Mouse (Mus musculus) liver, embryonic 14.5 days (tissue): ENCODE results near the gene Agtrap. TPM values are rescaled to one million over a fixed set of nuclear protein-coding genes. Genes with fewer than 3 reads are reported as not detected.

ENCODE experiments used
- ATAC-seq: fragments of 200-750 bp; cut with Nextera tagmentation; 2 replicates; pipeline ENCODE4 v1.8.0; 2017; ENCODE audit warnings: moderate number of reproducible peaks, mild to moderate bottlenecking, moderate library complexity; ENCODE audit not compliant: insufficient read depth
- DNase-seq, 3 experiments: peaks; one replicate each; pipeline ENCODE4 v3.0.0-alpha.2; 2012 to 2013; ENCODE audit warnings: low read depth in 3 of 3, low spot score in 3 of 3
- H3K27ac ChIP-seq: fragments of 300-500 bp; sonication (generic); 2 replicates; pipeline ENCODE4 v1.5.1; 2014; ENCODE audit warnings: moderate library complexity, mild to moderate bottlenecking, control low read depth, inconsistent platforms
- H3K27me3 ChIP-seq: fragments of 300-500 bp; sonication (generic); 2 replicates; pipeline ENCODE4 v1.6.1; 2014; ENCODE audit warnings: mild to moderate bottlenecking, low read length, moderate library complexity; ENCODE audit not compliant: control insufficient read depth, insufficient read depth
- H3K36me3 ChIP-seq: fragments of 300-500 bp; sonication (generic); replicated peaks from 2 replicates; pipeline ENCODE4 v1.6.1; 2014; ENCODE audit warnings: low read depth; ENCODE audit not compliant: control insufficient read depth, insufficient read depth
- H3K4me1 ChIP-seq, 2 experiments: fragments of 200-500 bp in 1 of 2; fragments of 300-500 bp in 1 of 2; sonication (generic) in 1 of 2; replicated peaks; 2 replicates each; pipeline ENCODE4 v1.6.1; 2012 to 2014; ENCODE audit warnings: antibody characterized with exemption in 1 of 2, inconsistent platforms in 1 of 2, low read length in 1 of 2; ENCODE audit not compliant: control insufficient read depth in 2 of 2, insufficient read depth in 2 of 2
- H3K4me2 ChIP-seq: fragments of 300-500 bp; sonication (generic); 2 replicates; pipeline ENCODE4 v1.6.1; 2014; ENCODE audit warnings: low read depth, mild to moderate bottlenecking, control low read depth, moderate library complexity
- H3K4me3 ChIP-seq, 2 experiments: fragments of 200-500 bp in 1 of 2; fragments of 300-500 bp in 1 of 2; sonication (generic) in 1 of 2; 2 replicates each; pipeline ENCODE4 v1.5.1; 2012 to 2014; ENCODE audit warnings: low read depth in 2 of 2, low read length in 2 of 2, mild to moderate bottlenecking in 2 of 2, control low read depth in 1 of 2, inconsistent platforms in 1 of 2, moderate library complexity in 1 of 2; ENCODE audit not compliant: insufficient read depth in 1 of 2
- H3K9ac ChIP-seq: fragments of 300-500 bp; sonication (generic); replicated peaks from 2 replicates; pipeline ENCODE4 v1.6.1; 2014; ENCODE audit warnings: mild to moderate bottlenecking, control low read depth, moderate library complexity
- H3K9me3 ChIP-seq: fragments of 300-500 bp; sonication (generic); 2 replicates; pipeline ENCODE4 v1.6.1; 2016; ENCODE audit warnings: low read length, mixed read lengths; ENCODE audit not compliant: control insufficient read depth
- CTCF ChIP-seq: IDR thresholded peaks from 2 replicates; pipeline ENCODE4 v1.5.1; 2016; ENCODE audit warnings: antibody characterized with exemption, low read depth, control low read depth
- EP300 ChIP-seq: IDR thresholded peaks from 2 replicates; pipeline ENCODE4 v1.6.1; 2016; ENCODE audit warnings: antibody characterized with exemption, low read depth
- WGBS: fragments of 180-500 bp; shearing (Covaris S2); extraction: QIAGEN DNeasy Blood & Tissue Kit; methylation state at CpG from one replicate; pipeline ENCODE4 v1.1.7; 2014; ENCODE audit not compliant: insufficient replicate concordance; 5-methylcytosine and 5-hydroxymethylcytosine counted together
- polyA plus RNA-seq, 2 experiments: library from polyadenylated mRNA; depleted of rRNA in 1 of 2; stranded (reverse) in 1 of 2; unstranded in 1 of 2; fragments of >200 nt; fragmentation: Nextera tagmentation in 1 of 2; extraction: Ambion mirVana in 1 of 2; gene quantifications; 2 replicates each; pipeline versions ENCODE4 v1.2.1 to v1.2.3; 2012 to 2014

The Agtrap gene
- polyA plus RNA-seq, 2 experiments, result 4.1 to 9.9 TPM

GRCm38 (mm10) chr4:148130561-148131413 lies 43.0 kb upstream of the Agtrap start, which contains the start of gene Draxin:
Draxin (minus strand) TSS chr4:148130698.
- Histone ChIP-seq H3K9ac (no peak within 1 kb of the TSS), H3K4me3 (peak within 1 kb of the TSS in 1 of 2 experiments; percentile 34; a peak in 2 of 4 replicates), H3K36me3 (no peaks in the 10 kb centered on the region), H3K4me2 (peak within 1 kb of the TSS; percentile 45), H3K27me3 (peaks cover 45% of the 10 kb centered on the region), H3K9me3 (no peaks in the 10 kb centered on the region), H3K27ac (no peak within 1 kb of the TSS), H3K4me1 (no peaks in the 10 kb centered on the region)
- DNase-seq, result no peak
- ATAC-seq, result peak; percentile 13; the same call in 1 of the 2 replicates
- TF ChIP-seq CTCF (no peak), EP300 (no peak)
- 2% methylated on average over 85 of the region's 87 CpGs for WGBS

GRCm38 (mm10) chr4:148130133-148130532 lies 42.3 kb upstream of the Agtrap start, which contains the start of gene Mad2l2:
Mad2l2 (plus strand) TSS chr4:148130384.
- ATAC-seq (no peak), DNase-seq (no peak)
- no peaks in the 10 kb centered on the region for H3K36me3 ChIP-seq
- peaks cover 45% of the 10 kb centered on the region for H3K27me3 ChIP-seq
- H3K27ac ChIP-seq, result no peak within 1 kb of the TSS
- 4% methylated on average over 18 of the region's 18 CpGs for WGBS
- H3K9ac ChIP-seq, result no peak within 1 kb of the TSS
- H3K9me3 ChIP-seq, result no peaks in the 10 kb centered on the region
- H3K4me2 ChIP-seq, result peak within 1 kb of the TSS; percentile 45
- H3K4me1 ChIP-seq, result no peaks in the 10 kb centered on the region
- peak within 1 kb of the TSS in 1 of 2 experiments; percentile 34; a peak in 2 of 4 replicates for H3K4me3 ChIP-seq
- no peak for TF ChIP-seq EP300
- no peak for TF ChIP-seq CTCF

GRCm38 (mm10) chr4:148128672-148129071 lies 40.8 kb upstream of the Agtrap start:
- Histone ChIP-seq H3K4me3 (no peak overlapping the region), H3K36me3 (no peaks in the 10 kb centered on the region), H3K9ac (no peak overlapping the region), H3K4me1 (no peaks in the 10 kb centered on the region), H3K27ac (no peak overlapping the region), H3K27me3 (peaks cover 45% of the 10 kb centered on the region), H3K9me3 (no peaks in the 10 kb centered on the region), H3K4me2 (no peak overlapping the region)
- DNase-seq (no peak), ATAC-seq (no peak)
- TF ChIP-seq CTCF (no peak), EP300 (no peak)
- 22% methylated on average over 2 of the region's 2 CpGs for WGBS

GRCm38 (mm10) chr4:148128241-148128640 lies 40.4 kb upstream of the Agtrap start:
- WGBS, result 48% methylated on average over 1 of the region's 1 CpGs
- Histone ChIP-seq H3K27me3 (peaks cover 45% of the 10 kb centered on the region), H3K4me1 (no peaks in the 10 kb centered on the region), H3K27ac (no peak overlapping the region), H3K9ac (no peak overlapping the region), H3K9me3 (no peaks in the 10 kb centered on the region), H3K4me2 (no peak overlapping the region), H3K4me3 (no peak overlapping the region), H3K36me3 (no peaks in the 10 kb centered on the region)
- ATAC-seq (no peak), DNase-seq (no peak)
- TF ChIP-seq CTCF (no peak), EP300 (no peak)

- no peak overlapping the region for H3K9ac ChIP-seq
- no peaks in the 10 kb centered on the region; the same call in 1 of the 2 replicates for H3K27me3 ChIP-seq
- H3K4me3 ChIP-seq, result no peak overlapping the region
- no peak for TF ChIP-seq CTCF
- no peak for TF ChIP-seq EP300
- no peak overlapping the region for H3K4me2 ChIP-seq
- no peak for ATAC-seq
- 35% methylated on average over 3 of the region's 3 CpGs for WGBS
- no peak overlapping the region for H3K27ac ChIP-seq
- DNase-seq, result no peak
- no peaks in the 10 kb centered on the region for H3K4me1 ChIP-seq
- no peaks in the 10 kb centered on the region for H3K36me3 ChIP-seq
- no peaks in the 10 kb centered on the region for H3K9me3 ChIP-seq
These were observed 34.8 kb upstream of the Agtrap start for GRCm38 (mm10) chr4:148122694-148123066.
